Mouse (Mus musculus) thymus, adult 2 months (tissue): ENCODE data around the gene Prdm12. TPM values are rescaled to one million over a fixed set of nuclear protein-coding genes. Genes with fewer than 3 reads are reported as not detected.

Source experiments
- DNase-seq: peaks from one replicate; pipeline ENCODE4 v3.0.0; 2021
- H3K27ac ChIP-seq: fragments of 200-500 bp; 2 replicates; pipeline ENCODE4 v1.5.1; 2012; ENCODE audit warnings: low read length, control low read depth; ENCODE audit not compliant: control insufficient read depth, insufficient read depth
- H3K27me3 ChIP-seq: fragments of 200-500 bp; 2 replicates; pipeline ENCODE4 v1.6.1; 2012; ENCODE audit warnings: mild to moderate bottlenecking, low read length, moderate library complexity, mixed read lengths; ENCODE audit not compliant: control insufficient read depth, insufficient read depth
- H3K36me3 ChIP-seq: fragments of 200-500 bp; 2 replicates; pipeline ENCODE4 v1.6.1; 2012; ENCODE audit warnings: mild to moderate bottlenecking, low read length, moderate library complexity; ENCODE audit not compliant: control insufficient read depth, insufficient read depth
- H3K4me1 ChIP-seq: fragments of 200-500 bp; replicated peaks from 2 replicates; pipeline ENCODE4 v1.6.1; 2012; ENCODE audit warnings: low read length; ENCODE audit not compliant: control insufficient read depth, insufficient read depth
- H3K4me3 ChIP-seq: fragments of 200-500 bp; 2 replicates; pipeline ENCODE4 v1.5.1; 2012; ENCODE audit warnings: mild to moderate bottlenecking, low read length, control low read depth, moderate library complexity; ENCODE audit not compliant: control insufficient read depth, insufficient read depth
- CTCF ChIP-seq: fragments of 200-500 bp; IDR thresholded peaks from 2 replicates; pipeline ENCODE4 v1.5.1; 2012; ENCODE audit warnings: mild to moderate bottlenecking, control low read depth, low read length, moderate library complexity, borderline replicate concordance; ENCODE audit not compliant: control insufficient read depth, poor library complexity, insufficient read depth; ENCODE audit errors: extremely low read depth
- POLR2A ChIP-seq: fragments of 200-500 bp; IDR thresholded peaks from 2 replicates; pipeline ENCODE4 v1.6.1; 2012; ENCODE audit warnings: mild to moderate bottlenecking, low read length, control low read depth, moderate library complexity; ENCODE audit not compliant: control insufficient read depth, poor library complexity, insufficient read depth; ENCODE audit errors: extremely low read depth
- WGBS: fragments of 180-500 bp; shearing (Covaris S2); methylation state at CpG from one replicate; pipeline ENCODE4 v1.1.7; 2018; 5-methylcytosine and 5-hydroxymethylcytosine counted together
- polyA plus RNA-seq: library from polyadenylated mRNA; depleted of rRNA; stranded (reverse); fragments of >200 nt; gene quantifications from 2 replicates; pipeline ENCODE4 v1.2.3, GENCODE M21; 2012

The Prdm12 gene
- polyA plus RNA-seq, 1 experiment, result 0.04 TPM

- no peak for DNase-seq
- H3K4me3 ChIP-seq, result no peak overlapping the region
- H3K4me1 ChIP-seq, result no peaks in the 10 kb centered on the region
- H3K27ac ChIP-seq, result no peak overlapping the region
- TF ChIP-seq POLR2A, result no peak
- TF ChIP-seq CTCF, result no peak
- no peaks in the 10 kb centered on the region for H3K27me3 ChIP-seq
- peaks cover 32% of the 10 kb centered on the region for H3K36me3 ChIP-seq
- 85% methylated on average over 6 of the region's 6 CpGs for WGBS
Measured at GRCm38 (mm10) chr2:31612627-31613026, 27.2 kb upstream of the Prdm12 start.

- Histone ChIP-seq H3K36me3 (peaks cover 32% of the 10 kb centered on the region), H3K4me1 (no peaks in the 10 kb centered on the region), H3K27ac (no peak overlapping the region), H3K4me3 (no peak overlapping the region), H3K27me3 (no peaks in the 10 kb centered on the region)
- 92% methylated on average over 7 of the region's 7 CpGs for WGBS
- TF ChIP-seq POLR2A, result no peak
- no peak for TF ChIP-seq CTCF
- DNase-seq, result no peak
Measured at GRCm38 (mm10) chr2:31613781-31614180, 26.1 kb upstream of the Prdm12 start.

- Histone ChIP-seq H3K27ac (no peak overlapping the region), H3K4me1 (no peaks in the 10 kb centered on the region), H3K27me3 (no peaks in the 10 kb centered on the region), H3K36me3 (peaks cover 7% of the 10 kb centered on the region; the same call in 1 of the 2 replicates), H3K4me3 (no peak overlapping the region)
- TF ChIP-seq CTCF (no peak), POLR2A (no peak)
- DNase-seq, result no peak
- whole genome bisulfite sequencing, result 93% methylated on average over 14 of the region's 14 CpGs
Measured at GRCm38 (mm10) chr2:31618484-31619161, 21.2 kb upstream of the Prdm12 start.

GRCm38 (mm10) chr2:31619208-31619607 lies 20.6 kb upstream of the Prdm12 start:
- H3K27ac ChIP-seq, result no peak overlapping the region
- peaks cover 7% of the 10 kb centered on the region; the same call in 1 of the 2 replicates for H3K36me3 ChIP-seq
- H3K27me3 ChIP-seq, result no peaks in the 10 kb centered on the region
- no peak for TF ChIP-seq CTCF
- no peaks in the 10 kb centered on the region for H3K4me1 ChIP-seq
- 99% methylated on average over 6 of the region's 6 CpGs for WGBS
- DNase-seq, result no peak
- no peak overlapping the region for H3K4me3 ChIP-seq

GRCm38 (mm10) chr2:31633531-31633930 lies 6.3 kb upstream of the Prdm12 start:
- DNase-seq, result no peak
- Histone ChIP-seq H3K36me3 (no peaks in the 10 kb centered on the region), H3K27ac (no peak overlapping the region), H3K4me3 (no peak overlapping the region), H3K4me1 (no peaks in the 10 kb centered on the region), H3K27me3 (peaks cover 32% of the 10 kb centered on the region)
- WGBS, result 55% methylated on average over 3 of the region's 3 CpGs
- TF ChIP-seq POLR2A (no peak), CTCF (no peak)

- Histone ChIP-seq H3K4me1 (no peaks in the 10 kb centered on the region), H3K27ac (no peak overlapping the region), H3K36me3 (no peaks in the 10 kb centered on the region), H3K27me3 (peaks cover 41% of the 10 kb centered on the region), H3K4me3 (no peak overlapping the region)
- 5% methylated on average over 52 of the region's 52 CpGs for WGBS
- TF ChIP-seq CTCF, result no peak
- no peak for TF ChIP-seq POLR2A
- DNase-seq, result no peak
Measured at GRCm38 (mm10) chr2:31635281-31636137, 4.3 kb upstream of the Prdm12 start.
